Mouse (Mus musculus): ENCODE measurements around the gene Kremen2.
"Not testable (repeated sequence)": the region's sequence is repeated elsewhere in the genome, so short reads cannot be mapped to it uniquely, and the experiment has no call there.

Kremen2 gene

GRCm38 (mm10) chr17:23745301-23746251, at the start of gene Kremen2:
Gene Kremen2 (minus strand): TSS chr17:23745833.
- DNase-seq = peak; percentile 60

GRCm38 (mm10) chr17:23795323-23795722, 49.7 kb upstream of the Kremen2 start:
- DNase-seq = no peak

GRCm38 (mm10) chr17:23791079-23791357, 45.4 kb upstream of the Kremen2 start:
- peak; percentile 30 for DNase-seq

GRCm38 (mm10) chr17:23790269-23791078, 44.8 kb upstream of the Kremen2 start, which contains the start of gene Srrm2:
Gene Srrm2 (plus strand): TSS chr17:23790532.
- DNase-seq = peak; percentile 52

- DNase-seq = no peak
Observed at GRCm38 (mm10) chr17:23789749-23790268, 44.2 kb upstream of the Kremen2 start.

- no peak for DNase-seq
Observed at GRCm38 (mm10) chr17:23788973-23789372, 43.3 kb upstream of the Kremen2 start.

GRCm38 (mm10) chr17:23786510-23786931, 40.9 kb upstream of the Kremen2 start:
- no peak for DNase-seq

- peak; percentile 80 for DNase-seq
Observed at GRCm38 (mm10) chr17:23785561-23786471, 40.2 kb upstream of the Kremen2 start, which contains the start of gene Flywch2. Gene Flywch2 (minus strand): TSS chr17:23786081.

GRCm38 (mm10) chr17:23783352-23783751, 37.7 kb upstream of the Kremen2 start:
- DNase-seq = no peak

- no peak for DNase-seq
Observed at GRCm38 (mm10) chr17:23778447-23778846, 32.8 kb upstream of the Kremen2 start.

- no peak for DNase-seq
Observed at GRCm38 (mm10) chr17:23777141-23777540, 31.5 kb upstream of the Kremen2 start.

GRCm38 (mm10) chr17:23776216-23776615, 30.6 kb upstream of the Kremen2 start:
- DNase-seq = no peak

- peak; percentile 91 for DNase-seq
Observed at GRCm38 (mm10) chr17:23774090-23774489, 28.5 kb upstream of the Kremen2 start.

GRCm38 (mm10) chr17:23773676-23774075, 28.0 kb upstream of the Kremen2 start:
- DNase-seq = no peak

GRCm38 (mm10) chr17:23772219-23772556, 26.6 kb upstream of the Kremen2 start:
- DNase-seq = not testable (repeated sequence)

- DNase-seq = peak; percentile 98
Observed at GRCm38 (mm10) chr17:23771284-23772218, 25.9 kb upstream of the Kremen2 start, which contains the start of gene Flywch1. Gene Flywch1 (minus strand): TSS chr17:23771602.

GRCm38 (mm10) chr17:23770896-23771283, 25.3 kb upstream of the Kremen2 start:
- DNase-seq = no peak

- DNase-seq = no peak
Observed at GRCm38 (mm10) chr17:23770493-23770892, 24.9 kb upstream of the Kremen2 start.

- no peak for DNase-seq
Observed at GRCm38 (mm10) chr17:23762976-23763375, 17.3 kb upstream of the Kremen2 start.

GRCm38 (mm10) chr17:23761155-23761554, 15.5 kb upstream of the Kremen2 start:
- no peak for DNase-seq

GRCm38 (mm10) chr17:23760231-23760630, 14.6 kb upstream of the Kremen2 start:
- no peak for DNase-seq
